16 mouse cellular contexts compared by ENCODE assay signal in the genomic region with DNA sequence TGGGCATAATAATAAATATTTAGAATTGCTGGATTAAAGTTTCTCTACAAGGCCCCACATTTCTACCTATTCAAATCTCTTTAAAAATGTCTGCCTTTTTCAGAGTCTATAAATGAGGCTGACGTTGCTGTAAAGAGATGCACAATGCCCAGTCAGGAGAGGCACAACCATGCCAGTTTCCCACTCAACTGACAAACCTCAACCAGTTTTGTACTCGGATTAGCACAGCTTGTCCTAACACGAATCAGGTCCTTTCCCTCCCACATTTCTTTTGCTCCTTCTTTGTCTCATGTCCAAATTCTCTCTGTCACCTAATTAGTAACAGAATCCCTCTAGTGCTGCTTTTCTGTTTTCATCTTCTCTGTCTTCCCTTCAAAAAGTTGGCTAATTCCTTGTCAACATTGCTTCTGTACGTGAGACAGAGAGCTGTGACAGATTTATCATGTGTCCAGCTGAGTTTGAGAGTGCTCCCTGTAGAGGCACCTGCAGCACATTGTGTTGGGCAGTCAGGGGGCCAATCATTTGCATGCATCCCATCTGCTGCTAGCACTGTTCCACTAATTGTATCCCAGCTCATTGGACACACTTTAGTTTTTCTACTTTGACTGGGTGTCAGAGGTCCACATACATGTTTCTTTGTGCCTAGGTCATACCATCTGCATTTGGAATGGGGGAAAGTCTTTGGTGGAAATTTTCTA.
A peak's percentile ranks its signal among the peaks of the same experiment; 100 is the strongest.
DNase-seq lines count a peak whose midpoint lies in the region; ATAC-seq and TF ChIP-seq lines count a peak whose summit lies in the region.
"Had no signal": no experiment of that assay in that cellular context is flagged by ENCODE, and none has a peak within 500 bp of the region (broad histone marks: within the 10 kb centered on the region; RNA-seq: fewer than 3 reads in every experiment).

No protein-coding gene starts in this region.

- H3K4me1 ChIP-seq in forebrain, embryonic 11.5 days (replicated peaks; ENCODE audit: control insufficient read depth, insufficient read depth, low read length): no peaks in the 10 kb centered on the region
- no peaks in the 10 kb centered on the region for H3K4me1 ChIP-seq in forebrain, postnatal 0 days (ENCODE audit: insufficient read depth)
- 0 out of 2 replicates have a peak, but pooled peaks cover 2% of the 10 kb centered on the region for H3K4me1 ChIP-seq in hindbrain, embryonic 12.5 days
- H3K4me1 ChIP-seq in midbrain, postnatal 0 days (ENCODE audit: insufficient read depth, low read length): no peaks in the 10 kb centered on the region
- H3K4me1 ChIP-seq: intestine, embryonic 15.5 days; limb, embryonic 10.5 days; liver, embryonic 13.5 days had no signal

- no peak overlapping the region for H3K4me3 ChIP-seq in forebrain, embryonic 11.5 days (ENCODE audit: low read depth, low read length)
- no peak overlapping the region for H3K4me3 ChIP-seq in forebrain, postnatal 0 days (ENCODE audit: low read depth, low read length)
- H3K4me3 ChIP-seq in hindbrain, embryonic 12.5 days: no peak overlapping the region
- no peak overlapping the region for H3K4me3 ChIP-seq in midbrain, postnatal 0 days (ENCODE audit: low read depth, low read length)
- H3K4me3 ChIP-seq: intestine, embryonic 15.5 days; limb, embryonic 10.5 days; liver, embryonic 13.5 days had no signal

- H3K36me3 ChIP-seq in forebrain, embryonic 11.5 days (ENCODE audit: control insufficient read depth, insufficient read depth, low read length): no peaks in the 10 kb centered on the region
- no peaks in the 10 kb centered on the region for H3K36me3 ChIP-seq in forebrain, postnatal 0 days (ENCODE audit: insufficient read depth)
- no peaks in the 10 kb centered on the region for H3K36me3 ChIP-seq in hindbrain, embryonic 12.5 days
- H3K36me3 ChIP-seq in midbrain, postnatal 0 days (ENCODE audit: insufficient read depth, low read length): no peaks in the 10 kb centered on the region
- H3K36me3 ChIP-seq: intestine, embryonic 15.5 days; limb, embryonic 10.5 days; liver, embryonic 13.5 days had no signal

- no peak overlapping the region for H3K27ac ChIP-seq in forebrain, embryonic 11.5 days (ENCODE audit: low read depth, low read length)
- H3K27ac ChIP-seq in forebrain, postnatal 0 days (ENCODE audit: low read depth, low read length): no peak overlapping the region
- H3K27ac ChIP-seq in hindbrain, embryonic 12.5 days: no peak overlapping the region
- H3K27ac ChIP-seq in midbrain, postnatal 0 days (ENCODE audit: low read depth, low read length): no peak overlapping the region
- H3K27ac ChIP-seq: intestine, embryonic 15.5 days; limb, embryonic 10.5 days; liver, embryonic 13.5 days had no signal

- ATAC-seq in forebrain, embryonic 11.5 days (replicated peaks; ENCODE audit: low FRiP score): peak; percentile 85
- ATAC-seq in forebrain, postnatal 0 days: no peak
- ATAC-seq in hindbrain, embryonic 12.5 days (ENCODE audit: low FRiP score): peak; percentile 88
- ATAC-seq in midbrain, postnatal 0 days (ENCODE audit: low FRiP score): no peak
- ATAC-seq: intestine, embryonic 15.5 days had no signal

- WGBS in forebrain, embryonic 11.5 days: 10% methylated on average over 4 of the region's 4 CpGs
- 8% methylated on average over 4 of the region's 4 CpGs for WGBS in forebrain, postnatal 0 days
- WGBS in hindbrain, embryonic 12.5 days: 19% methylated on average over 4 of the region's 4 CpGs
- 15% methylated on average over 4 of the region's 4 CpGs for WGBS in midbrain, postnatal 0 days

- no peak for DNase-seq in forebrain, embryonic 11.5 days (ENCODE audit: low spot score)
- DNase-seq in forebrain, postnatal 0 days: no peak
- peak; percentile 18 for DNase-seq in embryo, embryonic 10.5 days (ENCODE audit: low spot score)
- DNase-seq in midbrain, postnatal 0 days (ENCODE audit: low spot score): peak; percentile 51
- no peak for DNase-seq in layer of hippocampus, adult 9-11 months
- no peak for DNase-seq in lung, adult 18-20 months
- DNase-seq: adrenal gland, adult 2 months; B cell, adult 2 months; cerebellum, adult 9-11 months; heart, adult 11 months; kidney, postnatal 14 days; liver, embryonic 13.5 days; lung, postnatal 10 days had no signal

- no peaks in the 10 kb centered on the region for H3K9me3 ChIP-seq in forebrain, embryonic 11.5 days (ENCODE audit: control insufficient read depth, low read length)
- H3K9me3 ChIP-seq in forebrain, postnatal 0 days (ENCODE audit: low read length): no peaks in the 10 kb centered on the region
- H3K9me3 ChIP-seq in hindbrain, embryonic 12.5 days (replicated peaks): no peaks in the 10 kb centered on the region
- no peaks in the 10 kb centered on the region for H3K9me3 ChIP-seq in midbrain, postnatal 0 days (ENCODE audit: low read length)
- H3K9me3 ChIP-seq: intestine, embryonic 15.5 days; limb, embryonic 10.5 days; liver, embryonic 13.5 days had no signal

- no peaks in the 10 kb centered on the region for H3K27me3 ChIP-seq in forebrain, embryonic 11.5 days (ENCODE audit: control insufficient read depth, insufficient read depth, low read length)
- H3K27me3 ChIP-seq in forebrain, postnatal 0 days (ENCODE audit: insufficient read depth, low read length): no peaks in the 10 kb centered on the region
- H3K27me3 ChIP-seq in hindbrain, embryonic 12.5 days: no peaks in the 10 kb centered on the region
- H3K27me3 ChIP-seq in midbrain, postnatal 0 days (ENCODE audit: insufficient read depth, low read length): no peaks in the 10 kb centered on the region
- H3K27me3 ChIP-seq: intestine, embryonic 15.5 days; liver, embryonic 13.5 days had no signal

- H3K9ac ChIP-seq in forebrain, embryonic 11.5 days (ENCODE audit: low read length): no peak overlapping the region
- H3K9ac ChIP-seq in forebrain, postnatal 0 days: no peak overlapping the region
- H3K9ac ChIP-seq in hindbrain, embryonic 12.5 days: no peak overlapping the region
- no peak overlapping the region for H3K9ac ChIP-seq in midbrain, postnatal 0 days (replicated peaks; ENCODE audit: low read length, poor library complexity, severe bottlenecking)
- H3K9ac ChIP-seq: intestine, embryonic 15.5 days; liver, embryonic 13.5 days had no signal

- TF ChIP-seq CTCF in forebrain, postnatal 0 days (IDR thresholded peaks at IDR 0.05; ENCODE audit: low read depth): no peak
- no peak for TF ChIP-seq CTCF in midbrain, postnatal 0 days (IDR thresholded peaks at IDR 0.05)

- no peak overlapping the region for H3K4me2 ChIP-seq in forebrain, embryonic 11.5 days (ENCODE audit: low read depth, low read length, severe bottlenecking)
- no peak overlapping the region for H3K4me2 ChIP-seq in forebrain, postnatal 0 days (ENCODE audit: low read depth)
- no peak overlapping the region for H3K4me2 ChIP-seq in hindbrain, embryonic 12.5 days (replicated peaks)
- H3K4me2 ChIP-seq in midbrain, postnatal 0 days (ENCODE audit: low read depth, low read length, poor library complexity, severe bottlenecking): no peak overlapping the region
- H3K4me2 ChIP-seq: intestine, embryonic 15.5 days; liver, embryonic 13.5 days had no signal

Comparison
In these comparisons a context has a peak if more than half of its experiments do, and no peak if none do; other contexts are left out.
1. ATAC-seq: peak in forebrain, embryonic 11.5 days (single experiment) and hindbrain, embryonic 12.5 days (single experiment); none in forebrain, postnatal 0 days (single experiment) and midbrain, postnatal 0 days (single experiment).
2. DNase-seq: peak in embryo, embryonic 10.5 days (single experiment) and midbrain, postnatal 0 days (single experiment); none in forebrain, embryonic 11.5 days (single experiment), forebrain, postnatal 0 days (single experiment), layer of hippocampus, adult 9-11 months (single experiment) and lung, adult 18-20 months (0 of 2).